Mouse (Mus musculus) heart, adult 18-20 months (tissue): ENCODE measurements around the gene Crybb1. TPM values are rescaled to one million over a fixed set of nuclear protein-coding genes. Genes with fewer than 3 reads are reported as not detected.

Experiments
- DNase-seq, 2 experiments: peaks; one replicate each; pipeline ENCODE4 v3.0.0; 2021 to 2022; ENCODE audit warnings: mixed read lengths in 1 of 2
- long read RNA-seq, 2 experiments: library from polyadenylated mRNA; stranded (forward); transcript quantifications; one replicate each; pipeline ENCODE4 v2.0.0; 2021
- total RNA-seq, 2 experiments: library from RNA; stranded (reverse); gene quantifications; 2 replicates each; pipeline ENCODE4 v1.2.3; 2021

The Crybb1 gene
- 1 to 10 TPM; 2.0 to 3.1 TPM for total RNA-seq
- long read RNA-seq, experiment 1, partial matches to known transcripts, result 0 of 1 reads
- long read RNA-seq, experiment 1, other reads (novel, unspliced or antisense), result 0 of 1 reads
- long read RNA-seq, experiment 2, partial matches to known transcripts, result 0 of 3 reads
- long read RNA-seq, experiment 2, other reads (novel, unspliced or antisense), result 0 of 3 reads

- DNase-seq, result peak; percentile 84 to 87
Observed at GRCm38 (mm10) chr5:112255426-112255825, at the start of gene Crybb1. Crybb1 (plus strand) TSS chr5:112255815.

- no peak for DNase-seq
Observed at GRCm38 (mm10) chr5:112206543-112207255, 48.9 kb upstream of the Crybb1 start.

DNA sequence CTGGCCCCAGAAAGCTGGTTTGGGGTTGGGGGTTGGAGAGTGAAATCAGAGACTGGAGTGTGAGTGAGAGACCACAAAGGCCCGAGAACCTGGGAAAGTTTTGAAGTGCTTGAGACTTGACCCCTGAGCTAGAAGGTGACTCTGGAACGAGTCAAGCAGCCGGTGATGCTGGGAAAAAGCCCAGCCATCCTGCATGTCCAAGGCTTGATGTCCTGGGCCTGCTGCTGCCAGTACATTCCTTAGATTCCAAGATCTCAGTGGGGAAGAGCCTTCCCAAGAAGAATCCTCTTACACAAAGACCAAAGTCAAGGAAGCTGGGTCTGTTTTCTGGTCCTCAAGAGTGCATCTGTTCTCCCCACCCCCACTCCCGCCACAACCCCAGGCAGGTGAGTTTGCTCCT is 47.3 kb upstream of the Crybb1 start:
- no peak for DNase-seq

GRCm38 (mm10) chr5:112210104-112210503 is 45.5 kb upstream of the Crybb1 start:
- DNase-seq, result peak; percentile 38 to 67

DNA sequence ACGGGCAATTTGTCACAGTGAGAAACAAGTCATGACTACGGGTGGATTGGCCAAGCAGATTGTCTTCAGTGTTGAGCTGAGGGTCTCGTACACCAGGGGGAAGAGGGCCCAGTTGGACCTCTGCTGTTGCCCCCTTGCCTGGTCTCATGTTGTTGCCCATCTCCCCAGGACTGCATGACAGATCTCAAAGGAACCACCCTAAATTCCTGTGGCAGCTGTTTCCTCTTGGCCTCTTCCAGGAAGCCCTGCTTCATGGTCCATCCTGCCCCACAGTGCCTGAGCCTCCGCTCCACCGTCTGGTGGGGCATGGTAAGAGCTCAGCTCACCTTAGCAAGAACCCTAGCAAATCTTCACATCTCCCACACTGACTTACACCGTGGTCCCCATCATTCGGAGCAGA is 43.7 kb upstream of the Crybb1 start:
- no peak for DNase-seq

GRCm38 (mm10) chr5:112212711-112213264 is 42.8 kb upstream of the Crybb1 start:
- DNase-seq, result no peak

DNA sequence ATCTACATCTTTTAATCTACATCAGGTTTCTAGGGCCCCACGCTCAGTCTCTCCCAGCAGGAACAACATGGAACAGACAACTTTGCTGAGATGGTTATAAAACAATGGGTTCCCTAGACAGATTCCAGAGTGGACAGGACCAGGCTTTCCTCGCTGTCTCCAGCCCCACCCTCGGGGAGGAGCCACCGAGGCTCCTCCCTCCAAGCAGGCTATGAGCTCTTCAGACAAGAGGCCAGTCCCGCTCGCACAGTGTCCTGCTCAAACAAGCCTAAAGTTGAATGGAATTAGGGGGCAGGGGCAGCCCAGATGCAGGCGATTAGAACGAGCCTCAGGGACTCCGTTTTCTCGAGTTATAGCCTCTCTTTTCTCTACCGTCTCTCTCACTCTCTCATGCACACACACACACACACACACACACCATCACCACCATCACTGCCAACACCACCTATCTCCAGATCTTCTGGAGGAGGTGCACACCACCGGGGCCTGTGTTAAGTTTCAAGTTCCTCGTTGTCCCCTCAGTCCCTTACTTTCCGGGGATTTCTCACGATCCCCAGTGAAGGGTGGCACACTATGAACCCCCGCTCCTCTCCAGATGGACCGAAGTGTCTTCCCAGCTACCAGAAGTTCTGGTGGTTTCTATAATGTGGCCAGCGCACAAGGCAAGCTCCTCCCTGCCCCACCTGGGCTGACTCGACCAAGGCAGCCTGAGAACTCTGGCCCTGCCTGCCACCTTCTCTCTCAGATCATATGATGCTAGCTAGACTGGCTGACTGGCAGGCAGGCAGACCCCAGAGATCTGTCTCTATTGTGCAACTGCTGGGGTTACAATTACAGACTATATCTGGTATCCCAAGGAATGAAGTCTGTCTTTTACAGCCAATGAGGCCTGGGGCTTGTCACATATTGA is 42.0 kb upstream of the Crybb1 start:
- DNase-seq, result no peak

DNA sequence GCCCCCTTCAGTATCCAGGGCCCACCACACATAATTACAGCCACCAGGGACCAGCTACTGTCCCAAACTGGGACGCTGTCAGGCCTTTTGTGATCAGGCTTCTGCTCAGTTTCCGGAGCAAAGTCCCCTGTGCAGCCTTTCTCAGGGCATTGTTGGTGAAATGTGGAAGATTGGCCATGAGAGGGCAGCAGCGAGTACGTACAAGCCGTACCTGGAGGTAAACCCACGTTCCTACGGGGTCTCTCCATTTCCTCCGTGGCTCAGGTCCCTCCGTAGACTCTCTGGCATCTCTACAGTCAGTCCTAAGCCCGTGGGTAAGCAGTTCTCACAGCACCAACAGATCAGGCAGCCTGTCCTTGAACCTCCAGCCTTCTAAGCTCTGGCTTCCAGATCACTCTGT is 41.2 kb upstream of the Crybb1 start:
- peak; percentile 37 to 66 for DNase-seq

DNA sequence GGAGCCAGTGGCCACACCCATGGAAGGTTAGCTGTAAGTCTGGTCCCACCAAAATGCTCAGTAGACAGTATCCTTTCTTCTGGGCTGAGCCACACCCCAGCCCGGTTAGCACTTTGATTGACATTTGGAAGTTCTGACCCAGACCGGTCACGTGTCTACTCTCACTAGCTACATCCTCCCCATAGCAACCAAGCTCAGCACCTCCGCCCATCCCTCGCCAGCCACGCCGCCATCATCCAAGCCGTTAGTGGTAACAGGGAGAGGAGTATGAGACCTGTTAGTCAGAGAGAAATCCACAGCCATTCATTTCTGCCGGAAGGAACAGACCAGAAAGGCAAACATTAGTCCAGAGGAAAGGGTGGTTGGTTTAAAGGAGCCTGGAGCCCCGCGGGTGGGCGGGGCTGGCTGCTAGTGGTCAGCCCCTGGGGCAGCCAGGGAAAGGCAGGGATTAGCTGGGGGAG is 40.3 kb upstream of the Crybb1 start:
- DNase-seq, result no peak

GRCm38 (mm10) chr5:112215801-112216251 is 39.8 kb upstream of the Crybb1 start:
- no peak for DNase-seq

- no peak for DNase-seq
Observed at GRCm38 (mm10) chr5:112216335-112216734, 39.3 kb upstream of the Crybb1 start.

- no peak for DNase-seq
Observed at GRCm38 (mm10) chr5:112217031-112217430, 38.6 kb upstream of the Crybb1 start.

DNA sequence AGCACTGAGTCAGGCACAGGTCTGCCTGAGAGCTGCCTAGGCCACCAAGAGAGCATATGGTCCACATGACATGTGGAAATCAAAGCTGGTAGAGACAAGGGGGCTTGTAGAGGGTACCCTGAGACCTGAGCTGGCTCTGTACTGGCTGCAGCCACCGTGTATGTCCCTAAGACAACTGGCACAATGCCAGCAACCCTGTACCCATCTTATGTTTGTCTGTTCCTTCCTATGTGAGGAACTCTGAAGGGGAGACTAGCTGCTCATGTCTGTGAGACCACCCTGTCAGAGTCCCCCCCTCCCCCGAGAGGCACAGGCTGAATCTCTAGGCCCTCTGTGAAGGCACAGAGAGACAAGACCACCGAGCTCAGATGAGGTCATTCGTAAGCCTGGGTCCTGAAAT is 36.9 kb upstream of the Crybb1 start:
- DNase-seq, result no peak

DNA sequence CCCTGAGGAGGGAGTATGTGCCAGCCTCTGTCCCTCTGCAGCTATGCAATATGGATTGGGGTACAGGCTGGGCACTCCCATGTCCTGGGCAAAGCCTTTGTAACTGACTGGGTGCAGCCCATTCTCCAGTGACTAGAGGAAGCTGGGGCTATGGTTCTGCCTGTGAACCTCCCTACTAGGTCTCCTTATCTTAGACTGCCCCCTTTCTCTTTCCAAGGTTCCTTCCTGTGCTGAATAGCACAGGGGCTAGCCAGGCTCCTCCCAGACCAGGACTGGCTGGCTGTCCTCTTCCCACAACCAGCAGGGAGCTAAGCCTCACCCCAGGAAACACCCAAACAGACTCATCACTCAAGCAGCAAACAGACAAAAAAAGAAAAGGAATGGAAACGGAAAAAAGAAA is 36.2 kb upstream of the Crybb1 start:
- DNase-seq, result peak in 1 of 2 experiments; percentile 17

GRCm38 (mm10) chr5:112220203-112220602 is 35.4 kb upstream of the Crybb1 start:
- DNase-seq, result no peak

- no peak for DNase-seq
Observed at GRCm38 (mm10) chr5:112225591-112225990, 30.0 kb upstream of the Crybb1 start.

DNA sequence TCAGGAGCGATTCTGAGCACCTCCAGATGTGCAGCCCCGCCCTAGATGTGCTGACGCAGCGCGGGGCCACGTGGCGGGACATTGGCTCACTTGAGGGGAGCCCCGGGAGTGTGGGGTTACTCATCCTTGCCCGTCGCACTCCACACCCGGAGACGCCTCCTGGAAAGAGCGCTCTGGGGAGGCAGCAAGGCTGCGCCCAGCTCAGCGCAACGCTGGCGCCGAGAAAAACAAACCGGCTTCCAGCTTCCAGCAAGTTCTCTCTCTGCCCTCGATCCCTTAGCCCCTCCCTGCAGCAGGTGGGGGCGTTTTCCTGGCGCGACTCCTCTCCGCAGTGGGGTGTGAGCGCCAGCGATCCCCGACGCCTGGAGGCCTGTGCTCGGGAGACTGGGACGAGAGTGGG is 28.3 kb upstream of the Crybb1 start:
- peak in 1 of 2 experiments; percentile 8 for DNase-seq

DNA sequence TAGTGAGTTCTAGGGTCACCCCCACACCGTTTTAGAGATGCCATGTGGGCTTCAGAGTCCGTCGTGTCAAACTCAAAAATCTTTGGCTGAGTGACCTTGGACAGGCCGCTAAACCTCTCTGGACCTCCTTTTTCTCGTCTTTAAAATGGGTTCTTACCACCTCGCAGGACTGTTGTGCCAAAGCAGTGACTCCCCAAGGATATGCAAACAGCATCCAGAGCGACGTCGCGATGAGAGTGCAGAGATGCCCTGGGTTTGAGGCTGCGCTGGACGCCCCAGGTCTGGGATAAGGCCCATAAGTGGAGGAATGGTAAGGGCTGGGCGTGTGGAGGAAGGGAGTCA is 27.7 kb upstream of the Crybb1 start:
- DNase-seq, result no peak

DNA sequence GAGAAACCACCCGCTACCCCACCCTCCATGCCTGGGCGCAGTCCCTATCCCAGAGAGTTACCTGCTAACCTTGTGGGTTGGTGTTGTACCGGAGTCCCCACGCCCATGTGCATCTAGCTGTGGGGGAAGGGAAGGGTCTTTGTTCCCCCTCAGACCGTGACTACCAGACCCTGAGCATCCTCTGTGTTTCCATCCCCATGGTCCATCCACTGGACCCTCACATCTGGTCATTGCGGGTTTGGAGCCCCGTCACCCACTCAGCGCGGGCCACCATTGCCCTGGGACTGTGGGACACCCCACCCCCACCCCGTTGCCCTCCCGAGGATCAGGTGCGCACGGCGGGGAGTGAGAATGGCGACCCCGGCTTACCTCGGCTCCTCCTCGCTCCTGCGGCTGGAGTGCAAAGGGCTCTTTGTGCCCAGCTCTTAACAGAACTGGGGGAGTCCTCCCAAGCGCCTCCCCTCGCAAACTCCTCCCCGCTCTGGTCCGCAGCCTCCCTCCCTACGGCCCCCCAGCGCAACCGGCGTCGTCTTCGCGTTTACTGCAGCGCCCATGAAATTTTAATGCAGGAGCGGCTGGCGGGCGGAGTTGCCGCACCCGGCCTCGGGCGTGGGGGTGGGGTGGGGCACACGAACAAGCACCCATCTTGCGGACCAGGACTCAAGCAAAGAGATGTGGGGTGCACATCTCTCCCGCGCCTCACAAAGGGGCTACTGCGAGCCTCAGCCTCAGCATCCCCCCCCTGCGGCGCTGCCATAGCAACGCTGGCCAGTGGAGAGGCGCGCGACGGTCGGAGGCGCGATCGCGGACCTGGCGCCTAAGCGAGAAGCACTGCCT is 27.2 kb upstream of the Crybb1 start:
- DNase-seq, result no peak

DNA sequence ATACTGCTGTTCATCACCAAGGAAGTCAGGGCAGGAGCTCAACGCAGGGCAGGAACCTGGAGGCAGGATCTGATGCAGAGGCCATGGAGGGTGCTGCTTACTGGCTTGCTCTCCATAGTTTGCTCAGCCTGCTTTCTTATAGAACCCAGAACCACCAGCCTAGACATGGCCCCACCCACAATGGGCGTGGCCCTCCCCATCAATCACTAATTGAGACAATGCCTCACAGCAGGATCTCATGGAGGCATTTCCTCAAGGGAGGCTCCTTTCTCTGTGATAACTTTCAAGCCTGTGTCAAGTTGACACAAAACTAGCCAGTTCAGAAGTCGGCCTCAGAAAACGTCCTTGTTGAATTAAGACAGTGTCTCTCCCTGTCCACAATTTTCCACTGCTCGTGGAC is 19.8 kb upstream of the Crybb1 start:
- no peak for DNase-seq

DNA sequence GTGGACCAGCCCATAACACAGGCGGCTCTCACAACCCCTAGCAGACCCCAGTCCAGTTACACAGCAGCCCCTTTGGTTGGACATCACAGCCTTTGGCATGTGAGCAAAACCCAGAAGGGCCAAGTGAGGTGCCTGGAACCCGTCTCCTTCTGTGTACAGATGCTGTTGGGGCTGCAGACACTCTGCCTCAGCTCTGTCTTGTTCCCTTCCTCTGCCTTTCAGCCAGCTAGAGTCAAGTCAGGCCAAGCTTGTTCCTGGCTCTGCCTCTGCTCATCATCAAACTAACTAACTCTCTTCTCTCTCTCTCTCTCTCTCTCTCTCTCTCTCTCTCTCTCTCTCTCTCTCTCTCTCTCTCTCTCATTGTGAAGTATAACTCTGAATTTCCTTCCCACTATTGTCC is 19.0 kb upstream of the Crybb1 start:
- DNase-seq, result no peak

DNA sequence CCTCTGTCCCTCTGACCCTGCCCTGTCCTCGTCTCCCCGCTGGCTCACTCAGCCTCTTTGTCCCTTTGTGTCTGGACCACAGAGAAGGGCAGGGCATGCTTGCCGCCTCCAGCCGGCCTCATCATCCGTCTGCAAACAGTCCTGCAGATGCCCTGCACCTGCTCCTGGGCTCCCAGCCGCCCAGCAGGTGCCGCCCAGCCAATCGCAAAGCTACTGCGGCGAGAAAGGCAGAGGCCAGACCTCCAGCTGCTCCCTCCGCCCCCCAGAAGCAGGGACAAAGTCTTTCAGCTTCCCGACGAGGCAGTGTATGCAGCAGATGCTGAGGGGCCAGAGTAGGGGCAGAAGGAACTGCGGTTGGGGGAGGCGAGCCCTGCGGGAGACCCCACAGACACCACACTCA is 18.2 kb upstream of the Crybb1 start:
- DNase-seq, result no peak
